Mouse (Mus musculus): ENCODE data around the gene Gnmt. TPM values are rescaled to one million over a fixed set of nuclear protein-coding genes. Genes with fewer than 3 reads are reported as not detected.

Gene Gnmt
- total and polyA plus RNA-seq, 2 experiments: 3,482 to 4,950 TPM

- Histone ChIP-seq H3K4me3 (ENCODE audit: insufficient read depth, low read depth, low read length) (peak overlapping the region; percentile 70), H3K27me3 (ENCODE audit: control insufficient read depth, insufficient read depth, low read length) (no peaks in the 10 kb centered on the region), H3K79me2 (ENCODE audit: control insufficient read depth, insufficient read depth, low read length) (peaks cover 7% of the 10 kb centered on the region; the same call in 1 of the 2 replicates), H3K9ac (ENCODE audit: low read depth, low read length) (peak overlapping the region; percentile 73), H3K4me1 (ENCODE audit: control insufficient read depth, insufficient read depth, low read length) (peaks cover 11% of the 10 kb centered on the region), H3K36me3 (ENCODE audit: control insufficient read depth, insufficient read depth, low read length) (peaks cover 3% of the 10 kb centered on the region), H3K27ac (replicated peaks; ENCODE audit: insufficient read depth, low read depth, low read length) (no peak overlapping the region)
- 33% methylated on average over 12 of the region's 12 CpGs for WGBS
- DNase-seq (ENCODE audit: extremely low read depth, low read depth, low spot score): no peak
- TF ChIP-seq CTCF (IDR thresholded peaks at IDR 0.05; ENCODE audit: low read depth, low read length) (no peak), POLR2A (IDR thresholded peaks at IDR 0.05; ENCODE audit: extremely low read depth, insufficient read depth, low read length) (no peak)
Measured at GRCm38 (mm10) chr17:46681466-46682118, 47.4 kb downstream of the Gnmt start.

- H3K4me1 ChIP-seq (ENCODE audit: control insufficient read depth, insufficient read depth, low read length): peaks cover 11% of the 10 kb centered on the region
- H3K4me3 ChIP-seq (ENCODE audit: insufficient read depth, low read depth, low read length): peak within 1 kb of the TSS; percentile 89
- H3K9ac ChIP-seq (ENCODE audit: low read depth, low read length): peak within 1 kb of the TSS; percentile 89
- peaks cover 7% of the 10 kb centered on the region; the same call in 1 of the 2 replicates for H3K79me2 ChIP-seq (ENCODE audit: control insufficient read depth, insufficient read depth, low read length)
- peak within 1 kb of the TSS; percentile 74 for H3K27ac ChIP-seq (replicated peaks; ENCODE audit: insufficient read depth, low read depth, low read length)
- TF ChIP-seq CTCF (IDR thresholded peaks at IDR 0.05; ENCODE audit: low read depth, low read length) (no peak), POLR2A (IDR thresholded peaks at IDR 0.05; ENCODE audit: extremely low read depth, insufficient read depth, low read length) (peak; percentile 56; the same call in 1 of the 2 replicates)
- DNase-seq (ENCODE audit: extremely low read depth, low read depth, low spot score): peak; percentile 94
- H3K27me3 ChIP-seq (ENCODE audit: control insufficient read depth, insufficient read depth, low read length): no peaks in the 10 kb centered on the region
- WGBS: under 1% methylated on average over 49 of the region's 49 CpGs
- peaks cover 5% of the 10 kb centered on the region for H3K36me3 ChIP-seq (ENCODE audit: control insufficient read depth, insufficient read depth, low read length)
Measured at GRCm38 (mm10) chr17:46680760-46681373, 48.1 kb downstream of the Gnmt start, which contains the start of gene Klhdc3. Gene Klhdc3 (minus strand): TSS chr17:46680914.

GRCm38 (mm10) chr17:46679843-46680759, 48.9 kb downstream of the Gnmt start:
- Histone ChIP-seq H3K36me3 (ENCODE audit: control insufficient read depth, insufficient read depth, low read length) (peaks cover 9% of the 10 kb centered on the region), H3K4me1 (ENCODE audit: control insufficient read depth, insufficient read depth, low read length) (peaks cover 11% of the 10 kb centered on the region), H3K9ac (ENCODE audit: low read depth, low read length) (peak overlapping the region; percentile 89), H3K4me3 (ENCODE audit: insufficient read depth, low read depth, low read length) (peak overlapping the region; percentile 89), H3K27ac (replicated peaks; ENCODE audit: insufficient read depth, low read depth, low read length) (peak overlapping the region; percentile 74), H3K79me2 (ENCODE audit: control insufficient read depth, insufficient read depth, low read length) (peaks cover 7% of the 10 kb centered on the region; the same call in 1 of the 2 replicates), H3K27me3 (ENCODE audit: control insufficient read depth, insufficient read depth, low read length) (no peaks in the 10 kb centered on the region)
- peak; percentile 19 for DNase-seq (ENCODE audit: extremely low read depth, low read depth, low spot score)
- 1% methylated on average over 34 of the region's 34 CpGs for WGBS
- no peak for TF ChIP-seq POLR2A (IDR thresholded peaks at IDR 0.05; ENCODE audit: extremely low read depth, insufficient read depth, low read length)
- peak; percentile 36; the same call in 1 of the 2 replicates for TF ChIP-seq CTCF (IDR thresholded peaks at IDR 0.05; ENCODE audit: low read depth, low read length)

- Histone ChIP-seq H3K9ac (ENCODE audit: low read depth, low read length) (no peak overlapping the region), H3K27ac (replicated peaks; ENCODE audit: insufficient read depth, low read depth, low read length) (no peak overlapping the region)
- 69% methylated on average over 9 of the region's 9 CpGs for WGBS
Measured at GRCm38 (mm10) chr17:46678911-46679310, 50.1 kb downstream of the Gnmt start.

GRCm38 (mm10) chr17:46678416-46678815, 50.6 kb downstream of the Gnmt start, which contains the start of gene Mea1:
Gene Mea1 (plus strand): TSS chr17:46678793.
- H3K4me1 ChIP-seq (ENCODE audit: control insufficient read depth, insufficient read depth, low read length): peaks cover 16% of the 10 kb centered on the region
- H3K9ac ChIP-seq (ENCODE audit: low read depth, low read length): 0 out of 2 replicates have a peak within 1 kb of the TSS, but pooled peaks have one; percentile 29
- no peaks in the 10 kb centered on the region for H3K27me3 ChIP-seq (ENCODE audit: control insufficient read depth, insufficient read depth, low read length)
- 75% methylated on average over 9 of the region's 9 CpGs for WGBS
- peaks cover 9% of the 10 kb centered on the region for H3K36me3 ChIP-seq (ENCODE audit: control insufficient read depth, insufficient read depth, low read length)
- TF ChIP-seq POLR2A (IDR thresholded peaks at IDR 0.05; ENCODE audit: extremely low read depth, insufficient read depth, low read length): no peak
- no peak for TF ChIP-seq CTCF (IDR thresholded peaks at IDR 0.05; ENCODE audit: low read depth, low read length)
- peaks cover 7% of the 10 kb centered on the region; the same call in 1 of the 2 replicates for H3K79me2 ChIP-seq (ENCODE audit: control insufficient read depth, insufficient read depth, low read length)
- H3K27ac ChIP-seq (replicated peaks; ENCODE audit: insufficient read depth, low read depth, low read length): no peak within 1 kb of the TSS
- peak within 1 kb of the TSS; percentile 9; the same call in 1 of the 2 replicates for H3K4me3 ChIP-seq (ENCODE audit: insufficient read depth, low read depth, low read length)
- peak; percentile 16 for DNase-seq (ENCODE audit: extremely low read depth, low read depth, low spot score)

More at GRCm38 (mm10) chr17:46678911-46679310, 50.1 kb downstream of the Gnmt start:
- peaks cover 7% of the 10 kb centered on the region; the same call in 1 of the 2 replicates for H3K79me2 ChIP-seq (ENCODE audit: control insufficient read depth, insufficient read depth, low read length)
- peaks cover 9% of the 10 kb centered on the region for H3K36me3 ChIP-seq (ENCODE audit: control insufficient read depth, insufficient read depth, low read length)
- no peak overlapping the region for H3K4me3 ChIP-seq (ENCODE audit: insufficient read depth, low read depth, low read length)
- no peak for DNase-seq (ENCODE audit: extremely low read depth, low read depth, low spot score)
- H3K27me3 ChIP-seq (ENCODE audit: control insufficient read depth, insufficient read depth, low read length): no peaks in the 10 kb centered on the region
- H3K4me1 ChIP-seq (ENCODE audit: control insufficient read depth, insufficient read depth, low read length): peaks cover 14% of the 10 kb centered on the region
- TF ChIP-seq CTCF (IDR thresholded peaks at IDR 0.05; ENCODE audit: low read depth, low read length) (no peak), POLR2A (IDR thresholded peaks at IDR 0.05; ENCODE audit: extremely low read depth, insufficient read depth, low read length) (no peak)

Other genes with a start within 250 kb of the Gnmt start
- gene Ttbk1, start 241.5 kb downstream of the Gnmt start, total RNA-seq (2014; rRNA removed): 0.07 and 0.18 TPM in 2 replicates
- gene Ttbk1, start 241.5 kb downstream of the Gnmt start, polyA plus RNA-seq (2012; rRNA removed): 0.15 and 0.22 TPM in 2 replicates
- 6.6 and 9.0 TPM in 2 replicates for gene Dnph1, start 232.5 kb downstream of the Gnmt start, total RNA-seq (2014; rRNA removed)
- gene Dnph1, start 232.5 kb downstream of the Gnmt start, polyA plus RNA-seq (2012; rRNA removed): 13.1 and 13.3 TPM in 2 replicates
- 4.1 and 5.1 TPM in 2 replicates for gene Cul9, start 182.8 kb downstream of the Gnmt start, total RNA-seq (2014; rRNA removed)
- gene Cul9, start 182.8 kb downstream of the Gnmt start, polyA plus RNA-seq (2012; rRNA removed): 5.7 and 10.1 TPM in 2 replicates
- gene Srf, start 173.0 kb downstream of the Gnmt start, total RNA-seq (2014; rRNA removed): 3.4 and 5.4 TPM in 2 replicates
- gene Srf, start 173.0 kb downstream of the Gnmt start, polyA plus RNA-seq (2012; rRNA removed): 32.2 and 45.6 TPM in 2 replicates
- 0.65 and 0.87 TPM in 2 replicates for gene Ptk7, start 99.7 kb downstream of the Gnmt start, total RNA-seq (2014; rRNA removed)
- 0.40 and 0.66 TPM in 2 replicates for gene Ptk7, start 99.7 kb downstream of the Gnmt start, polyA plus RNA-seq (2012; rRNA removed)
- 48.1 and 49.0 TPM in 2 replicates for gene Klc4, start 83.1 kb downstream of the Gnmt start, total RNA-seq (2014; rRNA removed)
- gene Klc4, start 83.1 kb downstream of the Gnmt start, polyA plus RNA-seq (2012; rRNA removed): 46.6 and 55.5 TPM in 2 replicates
- gene Mrpl2, start 82.9 kb downstream of the Gnmt start, total RNA-seq (2014; rRNA removed): 58.5 and 71.1 TPM in 2 replicates
- gene Mrpl2, start 82.9 kb downstream of the Gnmt start, polyA plus RNA-seq (2012; rRNA removed): 95.1 and 97.3 TPM in 2 replicates
- 5.0 and 5.4 TPM in 2 replicates for gene Cul7, start 78.8 kb downstream of the Gnmt start, total RNA-seq (2014; rRNA removed)
- 5.6 and 7.1 TPM in 2 replicates for gene Cul7, start 78.8 kb downstream of the Gnmt start, polyA plus RNA-seq (2012; rRNA removed)
- gene Rrp36, start 54.8 kb downstream of the Gnmt start, total RNA-seq (2014; rRNA removed): 20.3 TPM in 2 replicates
- 31.6 and 33.5 TPM in 2 replicates for gene Rrp36, start 54.8 kb downstream of the Gnmt start, polyA plus RNA-seq (2012; rRNA removed)
- gene Mea1, start 50.4 kb downstream of the Gnmt start, total RNA-seq (2014; rRNA removed): 52.4 and 60.4 TPM in 2 replicates
- 55.2 and 65.9 TPM in 2 replicates for gene Mea1, start 50.4 kb downstream of the Gnmt start, polyA plus RNA-seq (2012; rRNA removed)
- 23.9 and 44.0 TPM in 2 replicates for gene Klhdc3, start 48.3 kb downstream of the Gnmt start, total RNA-seq (2014; rRNA removed)
- 68.8 and 74.6 TPM in 2 replicates for gene Klhdc3, start 48.3 kb downstream of the Gnmt start, polyA plus RNA-seq (2012; rRNA removed)
- 13.6 and 14.8 TPM in 2 replicates for gene Ppp2r5d, start 24.1 kb downstream of the Gnmt start, total RNA-seq (2014; rRNA removed)
- gene Ppp2r5d, start 24.1 kb downstream of the Gnmt start, polyA plus RNA-seq (2012; rRNA removed): 22.8 and 24.0 TPM in 2 replicates
- gene Pex6, start 17.7 kb downstream of the Gnmt start, total RNA-seq (2014; rRNA removed): 39.5 and 46.4 TPM in 2 replicates
- 94.8 and 104 TPM in 2 replicates for gene Pex6, start 17.7 kb downstream of the Gnmt start, polyA plus RNA-seq (2012; rRNA removed)
- gene Cnpy3, start 23.0 kb upstream of the Gnmt start, total RNA-seq (2014; rRNA removed): 28.5 and 28.6 TPM in 2 replicates
- 38.3 and 40.7 TPM in 2 replicates for gene Cnpy3, start 23.0 kb upstream of the Gnmt start, polyA plus RNA-seq (2012; rRNA removed)
- gene Ptcra, start 34.5 kb upstream of the Gnmt start, total RNA-seq (2014; rRNA removed): not detected in 2 replicates
- 0.06 TPM in 1 of 2 replicates, not detected in the other for gene Ptcra, start 34.5 kb upstream of the Gnmt start, polyA plus RNA-seq (2012; rRNA removed)
- 97.6 and 124 TPM in 2 replicates for gene 2310039H08Rik, start 43.5 kb upstream of the Gnmt start, total RNA-seq (2014; rRNA removed)
- gene 2310039H08Rik, start 43.5 kb upstream of the Gnmt start, polyA plus RNA-seq (2012; rRNA removed): 167 and 185 TPM in 2 replicates
- gene Rpl7l1, start 53.5 kb upstream of the Gnmt start, total RNA-seq (2014; rRNA removed): 41.2 and 43.6 TPM in 2 replicates
- 21.6 and 24.6 TPM in 2 replicates for gene Rpl7l1, start 53.5 kb upstream of the Gnmt start, polyA plus RNA-seq (2012; rRNA removed)
- gene Bicral, start 129.3 kb upstream of the Gnmt start, total RNA-seq (2014; rRNA removed): 7.9 and 13.5 TPM in 2 replicates
- gene Bicral, start 129.3 kb upstream of the Gnmt start, polyA plus RNA-seq (2012; rRNA removed): 3.2 and 3.9 TPM in 2 replicates
- 8.5 and 10.0 TPM in 2 replicates for gene Tbcc, start 161.5 kb upstream of the Gnmt start, total RNA-seq (2014; rRNA removed)
- gene Tbcc, start 161.5 kb upstream of the Gnmt start, polyA plus RNA-seq (2012; rRNA removed): 16.0 and 17.0 TPM in 2 replicates
- not detected in 2 replicates for gene Prph2, start 181.3 kb upstream of the Gnmt start, total RNA-seq (2014; rRNA removed)
- 0.02 TPM in 1 of 2 replicates, not detected in the other for gene Prph2, start 181.3 kb upstream of the Gnmt start, polyA plus RNA-seq (2012; rRNA removed)